Mouse (Mus musculus): ENCODE data around the gene Prune1.

- TF ChIP-seq CTCF (conservative IDR thresholded peaks at IDR 0.05 in 1 of 2, IDR thresholded peaks at IDR 0.05 in 1 of 2; ENCODE audit: low read depth in 2 of 2, low read length in 2 of 2) = no peak
- TF ChIP-seq MAX (IDR thresholded peaks at IDR 0.05; ENCODE audit: low read length) = no peak
- no peak for TF ChIP-seq ZMIZ1 (IDR thresholded peaks at IDR 0.05; ENCODE audit: low read depth, low read length)
- no peak for TF ChIP-seq POLR2A (IDR thresholded peaks at IDR 0.05; ENCODE audit: low read depth, low read length)
- no peak for TF ChIP-seq NRF1 (IDR thresholded peaks at IDR 0.05; ENCODE audit: low read depth, low read length)
- no peak for TF ChIP-seq USF1 (IDR thresholded peaks at IDR 0.05; ENCODE audit: low read depth, low read length)
- no peak for TF ChIP-seq MAZ (IDR thresholded peaks at IDR 0.05; ENCODE audit: low read depth, low read length)
- no peak for TF ChIP-seq UBTF (IDR thresholded peaks at IDR 0.05; ENCODE audit: low read depth, low read length)
- no peak for TF ChIP-seq TBP (conservative IDR thresholded peaks at IDR 0.05; ENCODE audit: low read depth, low read length)
- no peak for TF ChIP-seq ELF1 (IDR thresholded peaks at IDR 0.05; ENCODE audit: low read depth, low read length)
- no peak for TF ChIP-seq ZC3H11A (IDR thresholded peaks at IDR 0.05; ENCODE audit: low read depth, low read length)
- no peak for TF ChIP-seq JUND (conservative IDR thresholded peaks at IDR 0.05; ENCODE audit: low read depth, low read length)
Measured at GRCm38 (mm10) chr3:95270766-95271364, 11.0 kb downstream of the Prune1 start.
